Mouse (Mus musculus): ENCODE measurements around the gene Mrtfb. TPM values are rescaled to one million over a fixed set of nuclear protein-coding genes. Genes with fewer than 3 reads are reported as not detected.
A peak's percentile ranks its signal among the peaks of the same experiment; 100 is the strongest.

Mrtfb gene
- total RNA-seq, 4 experiments from 2014 or later, result 144 to 175 (median 158) TPM

- no peak for DNase-seq (ENCODE audit: low spot score in 2 of 2)
These were observed 131.0 kb downstream of the Mrtfb start for GRCm38 (mm10) chr16:13387306-13387705.

GRCm38 (mm10) chr16:13400375-13400774 is 144.1 kb downstream of the Mrtfb start:
- DNase-seq (ENCODE audit: low spot score in 2 of 2), result no peak

DNA sequence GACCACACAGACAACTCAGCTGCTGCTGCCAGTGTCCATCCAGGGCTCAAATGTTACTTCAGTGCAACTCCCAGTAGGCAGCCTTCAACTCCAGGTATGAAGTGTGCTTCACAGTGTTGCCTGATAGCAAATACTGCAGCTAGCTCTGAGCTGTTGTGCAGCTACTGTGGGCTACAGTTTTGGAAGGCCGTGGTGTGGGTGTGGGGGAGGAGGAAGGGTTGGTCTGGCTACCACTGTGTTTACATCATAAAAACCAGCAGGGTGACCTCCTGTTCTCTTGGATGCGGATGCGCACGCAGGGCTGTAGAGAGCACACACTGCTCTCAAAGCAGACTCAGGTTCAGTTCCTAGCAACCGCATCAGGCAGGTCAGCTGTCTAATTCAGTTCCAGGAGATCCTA is 145.3 kb downstream of the Mrtfb start:
- DNase-seq (ENCODE audit: low spot score in 2 of 2), result no peak

GRCm38 (mm10) chr16:13404656-13405055 is 148.4 kb downstream of the Mrtfb start:
- DNase-seq (ENCODE audit: low spot score in 2 of 2), result no peak

GRCm38 (mm10) chr16:13405403-13405802 is 149.1 kb downstream of the Mrtfb start:
- DNase-seq (ENCODE audit: low spot score in 2 of 2), result no peak

DNA sequence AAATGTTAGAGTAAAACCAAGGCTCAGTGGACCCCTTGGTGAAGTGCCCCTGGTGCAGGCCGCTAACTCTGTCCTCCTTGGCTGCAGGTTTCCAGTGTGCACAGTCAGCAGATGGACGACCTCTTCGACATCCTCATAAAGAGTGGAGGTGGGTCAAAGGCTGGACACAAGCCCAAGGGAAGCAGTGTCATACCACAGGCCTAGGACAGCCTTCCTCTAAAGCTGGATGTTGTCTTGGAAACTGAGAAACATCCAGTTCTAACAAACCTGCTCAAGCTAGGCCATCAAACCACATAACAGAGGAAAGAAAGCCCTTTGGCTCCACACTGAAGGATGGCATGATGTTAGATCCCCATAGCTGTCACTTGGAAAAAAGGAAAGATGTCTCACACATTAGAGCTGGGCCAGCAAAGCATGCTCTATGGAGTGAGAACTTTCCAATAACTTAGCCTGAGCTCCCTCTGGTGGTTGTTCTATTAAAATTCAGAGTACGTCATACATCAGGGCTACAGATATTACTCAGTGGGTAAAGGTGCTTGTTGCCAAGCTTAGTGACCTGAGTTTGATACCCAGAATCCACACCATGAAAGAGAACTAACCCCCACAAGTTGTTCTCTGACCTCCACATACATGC is 153.4 kb downstream of the Mrtfb start:
- no peak for DNase-seq (ENCODE audit: low spot score in 2 of 2)

- DNase-seq (ENCODE audit: low spot score in 2 of 2), result no peak
These were observed 154.5 kb downstream of the Mrtfb start for GRCm38 (mm10) chr16:13410760-13411159.

DNA sequence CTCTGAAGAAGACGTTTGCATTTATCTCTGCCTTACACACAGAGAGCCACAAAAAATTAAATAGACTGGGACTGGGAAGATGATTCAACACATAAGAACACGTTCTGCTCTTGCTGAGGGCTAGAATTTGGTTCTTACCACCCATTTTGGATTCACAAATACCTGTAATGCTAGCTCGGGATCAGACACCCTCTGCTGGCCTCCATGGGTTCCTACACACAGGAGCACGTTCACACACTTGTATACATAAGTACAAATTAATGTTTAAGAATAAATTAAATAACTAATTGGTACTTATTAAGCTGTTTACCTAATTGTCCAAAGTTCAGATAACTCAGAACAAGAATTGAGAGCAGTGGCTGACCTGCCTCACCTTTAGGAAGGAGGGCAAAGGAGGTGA is 155.2 kb downstream of the Mrtfb start:
- no peak for DNase-seq (ENCODE audit: low spot score in 2 of 2)

DNA sequence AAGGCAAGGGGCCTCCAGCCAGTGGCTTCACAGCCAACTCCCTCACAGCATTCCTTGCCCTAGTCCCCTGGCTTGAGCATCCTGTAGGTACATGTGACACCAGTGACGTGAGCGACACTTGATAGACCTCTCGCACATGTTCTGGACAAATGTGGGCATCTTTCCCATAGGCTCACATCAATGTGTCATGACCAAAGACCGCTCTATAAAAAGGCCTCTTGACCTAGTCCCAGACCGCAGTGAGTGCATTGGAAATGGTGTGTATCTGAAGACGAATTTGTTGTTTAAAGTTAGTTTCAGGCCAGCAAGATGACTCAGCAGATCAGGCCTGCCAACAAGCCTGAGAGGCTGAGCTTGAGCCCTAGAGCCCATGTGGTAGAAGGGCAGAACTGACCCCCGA is 158.3 kb downstream of the Mrtfb start:
- DNase-seq (ENCODE audit: low spot score in 2 of 2), result no peak

GRCm38 (mm10) chr16:13414972-13415371 is 158.7 kb downstream of the Mrtfb start:
- DNase-seq (ENCODE audit: low spot score in 2 of 2), result no peak

DNA sequence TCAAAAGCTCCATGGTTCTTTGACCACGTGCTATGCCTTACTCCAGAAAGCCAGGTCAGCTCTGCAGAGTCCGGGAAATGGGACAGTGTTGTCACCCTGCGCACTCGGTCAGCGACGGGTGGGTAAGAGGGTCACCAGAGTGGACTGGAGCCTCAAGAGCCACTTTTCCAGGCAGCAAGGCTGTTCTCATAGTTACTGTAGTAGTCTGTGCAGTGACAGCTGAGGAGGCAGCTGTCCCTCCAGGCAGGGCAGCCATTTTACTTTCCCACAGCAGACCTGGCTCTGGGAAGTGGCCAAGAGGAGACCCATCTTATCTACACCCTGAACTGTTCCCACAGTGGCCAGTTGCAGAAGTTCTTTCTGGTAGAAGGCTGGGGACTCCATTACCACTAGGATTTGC is 159.2 kb downstream of the Mrtfb start:
- DNase-seq (ENCODE audit: low spot score in 2 of 2), result no peak

GRCm38 (mm10) chr16:13416465-13416864 is 160.2 kb downstream of the Mrtfb start:
- DNase-seq (ENCODE audit: low spot score in 2 of 2), result peak in 1 of 2 experiments; percentile 55

DNA sequence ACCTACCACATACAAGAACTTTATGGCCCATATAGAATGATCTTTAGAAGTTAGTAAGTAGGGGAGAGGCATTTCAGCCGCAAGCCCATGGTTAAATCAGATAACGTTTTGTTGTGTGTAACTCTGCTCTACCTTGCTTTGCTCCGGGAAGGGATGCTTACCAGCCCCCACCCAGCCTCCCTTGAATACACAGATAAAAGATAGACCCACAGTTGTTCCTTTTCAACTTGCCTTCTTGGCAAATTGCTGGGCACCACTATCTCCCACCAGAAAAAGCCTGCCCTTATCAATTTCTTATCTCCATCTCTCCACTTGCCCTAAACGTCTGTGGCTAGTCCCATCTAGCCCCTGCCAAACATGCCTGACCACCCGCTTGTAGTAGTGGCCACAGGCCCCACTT is 161.6 kb downstream of the Mrtfb start:
- no peak for DNase-seq (ENCODE audit: low spot score in 2 of 2)

- no peak for DNase-seq (ENCODE audit: low spot score in 2 of 2)
These were observed 163.5 kb downstream of the Mrtfb start for GRCm38 (mm10) chr16:13419752-13420151.

DNA sequence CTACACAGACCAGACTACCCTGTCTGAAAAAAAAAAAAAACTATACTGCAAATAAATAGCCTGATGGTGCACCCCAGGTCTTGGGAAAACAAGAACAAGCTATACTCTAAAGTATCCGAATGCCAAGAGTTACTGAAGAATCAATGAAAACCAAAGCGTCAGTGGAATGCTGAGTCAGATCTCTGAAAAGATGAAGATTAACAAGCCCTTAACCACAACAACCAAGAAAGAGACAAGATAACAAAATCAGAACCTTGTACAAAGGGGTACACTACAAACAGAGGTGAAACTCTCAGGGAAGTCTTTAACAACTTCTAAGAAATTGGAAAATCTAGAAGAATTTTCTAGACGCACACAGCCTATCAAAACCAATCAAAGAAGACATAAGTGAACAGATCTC is 166.2 kb downstream of the Mrtfb start:
- DNase-seq (ENCODE audit: low spot score in 2 of 2), result no peak

- no peak for DNase-seq (ENCODE audit: low spot score in 2 of 2)
These were observed 167.5 kb downstream of the Mrtfb start for GRCm38 (mm10) chr16:13423587-13424355.

DNA sequence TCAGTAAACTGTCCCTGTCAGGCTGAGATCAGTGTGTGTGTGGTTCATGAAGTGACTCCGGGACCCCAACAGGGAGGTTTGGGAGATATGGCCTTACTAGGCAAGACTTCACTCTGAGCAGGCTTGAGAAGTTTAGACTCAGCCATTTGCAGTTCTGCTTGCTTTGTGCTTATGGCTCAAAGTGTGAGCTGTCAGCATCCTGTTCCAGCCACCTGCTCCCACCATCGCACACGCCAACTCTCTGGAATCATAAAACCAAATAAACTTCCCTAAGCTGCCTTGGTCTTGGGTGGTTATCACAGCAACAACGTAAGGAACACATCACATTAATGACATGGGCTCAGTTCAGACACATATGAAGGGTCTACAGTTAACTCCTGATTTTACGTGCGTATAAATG is 169.5 kb downstream of the Mrtfb start:
- DNase-seq (ENCODE audit: low spot score in 2 of 2), result no peak

DNA sequence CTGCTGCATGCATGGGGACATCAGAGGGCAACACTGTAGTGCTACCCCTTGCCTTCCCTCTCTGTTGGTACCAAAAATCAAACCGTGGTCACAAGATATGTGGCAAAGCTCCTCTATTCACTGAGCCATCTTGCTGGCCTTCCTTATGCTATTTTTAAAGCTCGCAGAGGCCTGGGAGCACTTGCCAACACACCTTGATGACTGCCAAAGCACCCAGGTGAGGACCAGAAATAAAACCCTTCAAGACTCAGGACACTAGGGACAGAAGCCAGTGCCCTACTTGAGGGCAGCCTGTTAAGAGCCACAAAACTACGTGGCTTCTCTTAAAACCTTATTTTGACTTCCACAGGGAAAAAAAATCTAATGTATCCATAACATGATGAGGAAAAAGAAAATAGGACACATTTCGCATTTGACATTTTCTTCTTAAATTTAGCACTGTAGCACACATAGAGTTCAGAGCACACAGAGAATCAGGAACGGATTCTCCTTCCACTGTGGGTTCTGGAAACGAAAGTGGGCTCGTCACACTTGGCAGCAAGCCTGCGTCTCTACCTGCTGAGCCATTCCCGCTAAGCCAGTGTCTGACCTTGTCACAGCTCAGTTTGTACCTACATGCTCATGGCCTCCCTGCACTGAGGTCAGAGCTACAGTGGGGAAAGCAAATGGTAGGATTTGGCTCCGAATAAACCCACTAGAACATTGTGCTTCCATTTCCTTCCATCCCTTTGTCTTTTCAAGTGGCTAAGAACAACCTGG is 170.7 kb downstream of the Mrtfb start:
- DNase-seq (ENCODE audit: low spot score in 2 of 2), result no peak

DNA sequence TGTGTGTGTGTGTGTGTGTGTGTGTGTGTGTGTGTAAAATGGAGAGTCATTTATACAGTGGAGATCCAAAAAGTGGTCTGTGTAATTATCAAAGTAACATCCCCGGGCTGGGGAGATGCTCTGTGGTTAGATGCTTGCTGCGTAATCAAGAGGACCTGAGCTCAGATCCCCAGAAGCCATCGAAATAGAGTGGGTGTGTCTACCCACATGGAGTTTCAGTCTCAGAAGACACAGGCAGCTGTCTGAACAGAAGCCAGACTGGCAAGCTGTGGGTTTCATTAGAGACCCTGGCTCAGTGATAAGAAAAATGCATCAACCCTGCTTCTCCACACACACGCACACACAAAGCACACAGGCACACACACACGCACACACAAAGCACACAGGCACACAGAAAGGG is 171.8 kb downstream of the Mrtfb start:
- no peak for DNase-seq (ENCODE audit: low spot score in 2 of 2)

DNA sequence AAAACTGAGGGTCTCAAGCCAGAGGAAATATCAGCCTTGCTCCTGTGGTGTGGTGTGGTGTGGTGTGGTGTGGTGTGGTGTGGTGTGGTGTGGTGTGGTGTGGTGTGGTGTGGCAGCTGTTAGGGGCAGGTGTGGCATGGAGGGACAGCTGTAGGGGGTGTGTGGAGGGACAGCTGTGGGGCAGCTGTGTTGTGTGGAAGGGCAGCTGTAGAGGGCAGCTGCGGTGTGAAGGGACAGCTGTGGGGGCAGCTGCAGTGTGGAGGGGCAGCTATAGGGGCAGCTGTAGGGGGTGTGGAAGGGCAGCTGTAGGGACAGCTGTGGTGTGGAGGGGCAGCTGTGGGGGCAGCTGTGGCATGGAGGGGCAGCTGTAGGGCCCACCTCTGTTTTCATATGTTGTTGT is 172.5 kb downstream of the Mrtfb start:
- no peak for DNase-seq (ENCODE audit: low spot score in 2 of 2)

GRCm38 (mm10) chr16:13429921-13430606 is 173.8 kb downstream of the Mrtfb start:
- DNase-seq (ENCODE audit: low spot score in 2 of 2), result no peak

- no peak for DNase-seq (ENCODE audit: low spot score in 2 of 2)
These were observed 174.7 kb downstream of the Mrtfb start for GRCm38 (mm10) chr16:13430940-13431339.

Data from layer of hippocampus, adult 8-10 months (tissue).